Mouse (Mus musculus): ENCODE measurements around the gene Snx9.

- TF ChIP-seq POLR2A (IDR thresholded peaks at IDR 0.05; ENCODE audit: borderline replicate concordance, extremely low read depth, insufficient read depth, insufficient read length, poor library complexity, severe bottlenecking) (no peak), CTCF (IDR thresholded peaks at IDR 0.05; ENCODE audit: borderline replicate concordance, extremely low read depth, insufficient read depth, insufficient read length) (no peak)
Observed at GRCm38 (mm10) chr17:5829930-5830329, 11.2 kb upstream of the Snx9 start.

All from brain, embryonic 14.5 days (tissue).